Mouse (Mus musculus): Measurements from ENCODE around the gene Cma2. TPM values are rescaled to one million over a fixed set of nuclear protein-coding genes. Genes with fewer than 3 reads are reported as not detected.

Gene Cma2
- total RNA-seq, 2 experiments from 2014 or later = not detected

Other genes with a start within 250 kb of the Cma2 start
- under 1 TPM; 0.26 TPM for gene Tgm1, start 237.1 kb upstream of the Cma2 start, total RNA-seq (2021)
- 10 to 100 TPM; 17.2 to 25.1 TPM for gene Rabggta, start 228.7 kb upstream of the Cma2 start, total RNA-seq (2021)
- 10 to 100 TPM; 72.7 to 73.2 TPM for gene Dhrs1, start 205.3 kb upstream of the Cma2 start, total RNA-seq (2021)
- gene Nop9, start 205.3 kb upstream of the Cma2 start, total RNA-seq (2021) = 10 to 100 TPM; 17.3 to 20.7 TPM
- 1 to 10 TPM in 1 of 2 experiments, under 1 TPM in 1; 0.93 to 1.3 TPM for gene Cideb, start 192.5 kb upstream of the Cma2 start, total RNA-seq (2021)
- not detected for gene Ltb4r2, start 189.6 kb upstream of the Cma2 start, total RNA-seq (2021)
- gene Ltb4r1, start 185.0 kb upstream of the Cma2 start, total RNA-seq (2021) = under 1 TPM; 0.66 to 0.79 TPM
- gene Adcy4, start 166.9 kb upstream of the Cma2 start, total RNA-seq (2021) = 10 to 100 TPM in 1 of 2 experiments, 1 to 10 TPM in 1; 6.7 to 13.8 TPM
- gene Ripk3, start 162.1 kb upstream of the Cma2 start, total RNA-seq (2021) = 1 to 10 TPM; 4.5 to 5.3 TPM
- gene Nfatc4, start 127.8 kb upstream of the Cma2 start, total RNA-seq (2021) = 10 to 100 TPM; 19.2 to 26.0 TPM
- gene Nynrin, start 97.0 kb upstream of the Cma2 start, total RNA-seq (2021) = 10 to 100 TPM in 1 of 2 experiments, 1 to 10 TPM in 1; 9.4 to 10.7 TPM
- under 1 TPM in 1 of 2 experiments, not detected in 1; 0.13 TPM for gene Cbln3, start 66.6 kb upstream of the Cma2 start, total RNA-seq (2021)
- 10 to 100 TPM; 16.6 to 17.0 TPM for gene Khnyn, start 66.0 kb upstream of the Cma2 start, total RNA-seq (2021)
- gene Sdr39u1, start 50.7 kb upstream of the Cma2 start, total RNA-seq (2021) = 10 to 100 TPM; 51.6 to 73.8 TPM
- gene Cma1, start 6.3 kb upstream of the Cma2 start, total RNA-seq (2021) = 1 to 10 TPM; 1.9 to 2.7 TPM
- not detected for gene Mcpt1, start 67.0 kb downstream of the Cma2 start, total RNA-seq (2021)
- gene Mcpt9, start 79.5 kb downstream of the Cma2 start, total RNA-seq (2021) = not detected
- not detected for gene Mcpt2, start 91.1 kb downstream of the Cma2 start, total RNA-seq (2021)
- 1 to 10 TPM; 2.2 to 2.8 TPM for gene Mcpt4, start 111.3 kb downstream of the Cma2 start, total RNA-seq (2021)
- gene Mcpt8, start 134.3 kb downstream of the Cma2 start, total RNA-seq (2021) = not detected
- not detected for gene Ctsg, start 151.6 kb downstream of the Cma2 start, total RNA-seq (2021)
- not detected for gene Gzme, start 169.6 kb downstream of the Cma2 start, total RNA-seq (2021)
- not detected for gene Gzmd, start 181.6 kb downstream of the Cma2 start, total RNA-seq (2021)
- not detected for gene Gzmg, start 208.6 kb downstream of the Cma2 start, total RNA-seq (2021)
- not detected for gene Gzmn, start 223.6 kb downstream of the Cma2 start, total RNA-seq (2021)

Measured in adrenal gland, postnatal 36 days (tissue).